Mouse (Mus musculus) bone marrow macrophage, adult 2 months (primary cell): ENCODE results near the gene Rbm48.

Experiments
- CTCF ChIP-seq: IDR thresholded peaks from 2 replicates; pipeline ENCODE4 v1.5.1; 2012; ENCODE audit warnings: low read depth, mild to moderate bottlenecking, low read length, moderate library complexity
- POLR2A ChIP-seq: IDR thresholded peaks from 2 replicates; pipeline ENCODE4 v1.6.1; 2012; ENCODE audit warnings: mild to moderate bottlenecking, low read depth, low read length, borderline replicate concordance

- no peak for TF ChIP-seq POLR2A
- no peak for TF ChIP-seq CTCF
Observed at GRCm38 (mm10) chr5:3600790-3601189, 4.4 kb upstream of the Rbm48 start.
